Mouse (Mus musculus) granulocyte monocyte progenitor cell, adult 5-6 weeks (primary cell): ENCODE measurements around the gene Depdc7. TPM values are rescaled to one million over a fixed set of nuclear protein-coding genes. Genes with fewer than 3 reads are reported as not detected.

Experiments used
- total RNA-seq, 2 experiments: library from RNA; stranded (forward) in 1 of 2; stranded (reverse) in 1 of 2; fragments of 200-712, 200-1000 nt in 1 of 2; fragments of >200 nt in 1 of 2; fragmentation: Nextera tagmentation in 1 of 2; gene quantifications; 2 replicates each; pipeline ENCODE4 v1.2.3; 2014 to 2017

Gene Depdc7
- total RNA-seq, 2 experiments from 2014 or later, result 2.9 to 11.6 TPM

Other genes with a start within 250 kb of the Depdc7 start
- gene Hipk3, start 248.4 kb downstream of the Depdc7 start, total RNA-seq (2014; fragmentation: Nextera tagmentation), result 36.0 and 40.5 TPM in 2 replicates
- 35.9 and 41.3 TPM in 2 replicates for gene Hipk3, start 248.4 kb downstream of the Depdc7 start, total RNA-seq (2017)
- gene Cstf3, start 152.4 kb downstream of the Depdc7 start, total RNA-seq (2014; fragmentation: Nextera tagmentation), result 54.8 and 64.6 TPM in 2 replicates
- 20.0 and 20.6 TPM in 2 replicates for gene Cstf3, start 152.4 kb downstream of the Depdc7 start, total RNA-seq (2017)
- gene Tcp11l1, start 30.7 kb downstream of the Depdc7 start, total RNA-seq (2014; fragmentation: Nextera tagmentation), result 18.3 and 21.3 TPM in 2 replicates
- 7.9 and 10.5 TPM in 2 replicates for gene Tcp11l1, start 30.7 kb downstream of the Depdc7 start, total RNA-seq (2017)
- not detected in 2 replicates for gene Pin1rt1, start 26.5 kb downstream of the Depdc7 start, total RNA-seq (2014; fragmentation: Nextera tagmentation)
- gene Pin1rt1, start 26.5 kb downstream of the Depdc7 start, total RNA-seq (2017), result not detected in 2 replicates
- gene Qser1, start 73.9 kb upstream of the Depdc7 start, total RNA-seq (2014; fragmentation: Nextera tagmentation), result 44.6 and 49.0 TPM in 2 replicates
- gene Qser1, start 73.9 kb upstream of the Depdc7 start, total RNA-seq (2017), result 14.3 and 15.9 TPM in 2 replicates
- gene Prrg4, start 107.0 kb upstream of the Depdc7 start, total RNA-seq (2014; fragmentation: Nextera tagmentation), result 6.1 TPM in 1 of 2 replicates, not detected in the other
- gene Prrg4, start 107.0 kb upstream of the Depdc7 start, total RNA-seq (2017), result 2.0 and 2.8 TPM in 2 replicates
- 16.5 TPM in 1 of 2 replicates, not detected in the other for gene Ccdc73, start 124.9 kb upstream of the Depdc7 start, total RNA-seq (2014; fragmentation: Nextera tagmentation)
- 12.8 and 18.1 TPM in 2 replicates for gene Ccdc73, start 124.9 kb upstream of the Depdc7 start, total RNA-seq (2017)